Mouse (Mus musculus) embryonic facial prominence, embryonic 12.5 days (tissue): ENCODE measurements around the gene Apold1. TPM values are rescaled to one million over a fixed set of nuclear protein-coding genes. Genes with fewer than 3 reads are reported as not detected.

Source experiments
- polyA plus RNA-seq: library from polyadenylated mRNA; unstranded; fragments of >200 nt; fragmentation: Nextera tagmentation; extraction: Ambion mirVana; gene quantifications from 2 replicates; pipeline ENCODE4 v1.2.1, GENCODE M21; 2016

The Apold1 gene
- polyA plus RNA-seq, 1 experiment from 2014 or later, result 4.5 TPM

Other genes with a start within 250 kb of the Apold1 start
- gene Dusp16, start 189.1 kb upstream of the Apold1 start, polyA plus RNA-seq, result 15.6 and 18.3 TPM in 2 replicates
- 2.4 and 2.5 TPM in 2 replicates for gene Crebl2, start 151.6 kb upstream of the Apold1 start, polyA plus RNA-seq
- 10.1 and 14.6 TPM in 2 replicates for gene Gpr19, start 83.1 kb upstream of the Apold1 start, polyA plus RNA-seq
- 19.3 and 19.5 TPM in 2 replicates for gene Cdkn1b, start 61.3 kb upstream of the Apold1 start, polyA plus RNA-seq
- gene Ddx47, start 29.9 kb downstream of the Apold1 start, polyA plus RNA-seq, result 111 and 113 TPM in 2 replicates
- 2.2 and 2.5 TPM in 2 replicates for gene Gprc5a, start 83.9 kb downstream of the Apold1 start, polyA plus RNA-seq
- not detected in 2 replicates for gene Gprc5d, start 136.6 kb downstream of the Apold1 start, polyA plus RNA-seq
- 26.4 and 28.7 TPM in 2 replicates for gene Fam234b, start 216.3 kb downstream of the Apold1 start, polyA plus RNA-seq
- gene Hebp1, start 216.3 kb downstream of the Apold1 start, polyA plus RNA-seq, result 6.8 and 7.3 TPM in 2 replicates